Mouse (Mus musculus): Measurements from ENCODE around the gene Lrpprc.

DNA sequence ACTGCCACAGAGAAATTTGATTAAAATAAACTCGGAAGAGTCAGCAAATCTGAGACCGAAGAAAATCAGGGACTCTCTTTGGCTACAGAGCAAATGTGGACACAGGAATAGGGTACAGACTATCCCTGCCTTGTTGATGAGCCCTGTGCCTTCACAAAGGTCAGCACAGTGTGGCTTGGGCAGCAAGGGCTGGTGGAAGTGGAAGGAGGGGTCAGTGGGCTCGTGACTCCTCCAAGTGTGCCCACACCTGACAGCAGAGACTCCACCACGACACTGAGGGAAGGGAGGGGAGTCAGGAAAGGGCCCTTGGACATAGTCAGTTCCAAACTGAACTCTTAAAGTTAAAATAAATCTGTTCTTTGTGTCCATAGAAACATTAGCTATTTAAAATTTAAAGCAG, 75.7 kb downstream of the Lrpprc start:
- no peak for TF ChIP-seq CTCF (IDR thresholded peaks at IDR 0.05; ENCODE audit: low read depth, low read length)
- no peak for TF ChIP-seq GATA1 (IDR thresholded peaks at IDR 0.05; ENCODE audit: borderline replicate concordance, low read length)
- no peak for TF ChIP-seq TAL1 (conservative IDR thresholded peaks at IDR 0.05; ENCODE audit: low read depth, low read length)
- TF ChIP-seq POLR2AphosphoS5 (IDR thresholded peaks at IDR 0.05; ENCODE audit: insufficient replicate concordance, low read depth, low read length) = no peak
